Mouse (Mus musculus): ENCODE data around the gene Zbed6. TPM values are rescaled to one million over a fixed set of nuclear protein-coding genes. Genes with fewer than 3 reads are reported as not detected.

Zbed6 gene
- total RNA-seq, 2 experiments from 2014 or later, result 8.4 to 11.0 TPM

DNA sequence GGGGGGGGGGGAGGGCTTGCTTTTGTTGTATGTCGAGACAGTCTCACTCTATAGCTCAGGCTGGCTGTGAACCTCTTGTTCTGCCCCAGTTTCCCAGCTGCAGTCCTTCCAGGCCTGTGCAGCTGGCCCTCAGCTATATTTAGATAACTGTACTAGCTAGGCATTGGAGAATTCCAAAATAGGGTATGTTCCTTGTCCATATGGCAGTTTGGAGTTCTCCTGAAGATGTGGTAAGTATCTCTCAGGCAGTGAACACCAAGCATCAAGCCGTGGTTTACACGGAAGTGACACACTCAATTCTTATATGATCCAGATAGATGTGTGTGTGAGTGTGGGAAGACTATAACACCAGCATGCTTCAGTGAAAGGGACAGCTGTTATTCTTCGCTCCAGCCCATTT is 2.7 kb upstream of the Zbed6 start:
- no peak for DNase-seq (ENCODE audit: low spot score in 2 of 2)

DNA sequence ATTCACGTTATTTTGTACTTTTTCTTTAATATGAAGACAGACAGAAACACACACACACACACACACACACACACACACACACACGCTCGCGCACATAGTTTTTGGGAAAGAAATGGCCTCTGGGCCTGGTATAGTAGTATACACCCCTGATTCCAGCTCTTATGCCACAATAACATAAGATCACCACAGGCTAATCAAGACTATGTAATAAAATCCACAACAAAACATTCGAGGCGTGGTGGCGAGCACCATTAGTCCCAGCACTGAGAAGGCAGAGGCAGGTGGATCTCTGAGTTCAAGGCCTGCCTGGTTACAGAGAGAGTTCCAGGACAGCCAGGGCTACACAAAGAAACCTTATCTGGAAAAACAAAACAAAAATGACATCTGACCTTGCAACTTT is 2.3 kb upstream of the Zbed6 start:
- no peak for DNase-seq (ENCODE audit: low spot score in 2 of 2)

DNA sequence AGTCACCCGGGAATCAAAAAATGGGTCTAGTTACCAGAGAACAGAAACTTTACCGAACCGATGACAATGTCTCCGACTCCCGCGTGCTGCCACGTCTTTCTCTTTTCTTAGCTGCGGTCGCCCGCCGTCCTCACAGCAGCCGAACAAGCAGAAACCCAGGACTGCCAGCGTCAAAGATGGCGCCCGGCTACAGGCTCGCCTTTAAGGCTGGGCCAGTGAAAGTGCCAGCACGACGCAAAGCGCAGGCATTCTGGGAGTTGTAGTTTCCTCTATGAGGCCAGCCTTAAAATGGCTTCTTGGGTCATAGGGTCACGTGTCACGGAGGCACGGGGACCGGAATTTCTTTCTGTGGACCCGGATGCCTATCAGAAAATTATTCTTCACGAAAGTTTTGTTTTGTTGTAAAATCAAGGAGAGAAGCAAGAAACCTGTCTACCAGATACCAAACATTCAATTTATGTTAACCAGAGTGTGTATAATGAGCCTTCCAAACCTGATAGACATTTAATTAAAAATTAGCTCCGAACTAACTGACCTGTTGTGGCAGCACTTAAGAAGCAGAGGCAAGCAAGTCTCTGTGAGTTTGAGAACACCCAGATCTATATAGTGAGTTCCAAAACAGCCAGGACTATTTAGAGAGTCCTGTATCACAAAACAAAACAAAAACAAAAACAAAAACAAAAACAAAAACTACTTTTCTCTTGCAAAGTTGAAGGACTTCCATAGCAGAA is 683 bp upstream of the Zbed6 start, which contains the start of gene Gm38394:
Gene Gm38394, minus strand, starts transcription at position 116 of the 731 bp plus-strand sequence.
- peak; percentile 83 to 86 for DNase-seq (ENCODE audit: low spot score in 2 of 2)

DNA sequence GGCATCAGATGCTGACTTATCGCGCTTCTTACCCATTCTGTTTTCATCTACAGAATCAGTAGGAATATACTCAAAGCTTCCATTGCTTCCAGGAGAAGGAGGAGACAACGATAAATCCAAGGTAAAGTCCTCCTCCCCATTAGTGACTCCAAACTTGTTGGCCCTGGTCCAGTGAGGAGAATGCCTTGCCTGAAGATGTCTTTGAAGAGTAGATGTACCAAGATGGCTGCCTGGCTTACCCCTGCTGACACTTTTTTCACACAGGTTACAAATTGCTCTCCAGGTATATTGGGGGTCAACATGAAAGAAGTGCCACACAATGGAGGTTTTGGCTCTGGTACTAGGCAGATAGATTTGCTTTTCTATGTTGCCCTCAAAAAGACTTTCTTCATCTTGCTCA is 1.8 kb downstream of the Zbed6 start:
- DNase-seq (ENCODE audit: low spot score in 2 of 2), result no peak

DNA sequence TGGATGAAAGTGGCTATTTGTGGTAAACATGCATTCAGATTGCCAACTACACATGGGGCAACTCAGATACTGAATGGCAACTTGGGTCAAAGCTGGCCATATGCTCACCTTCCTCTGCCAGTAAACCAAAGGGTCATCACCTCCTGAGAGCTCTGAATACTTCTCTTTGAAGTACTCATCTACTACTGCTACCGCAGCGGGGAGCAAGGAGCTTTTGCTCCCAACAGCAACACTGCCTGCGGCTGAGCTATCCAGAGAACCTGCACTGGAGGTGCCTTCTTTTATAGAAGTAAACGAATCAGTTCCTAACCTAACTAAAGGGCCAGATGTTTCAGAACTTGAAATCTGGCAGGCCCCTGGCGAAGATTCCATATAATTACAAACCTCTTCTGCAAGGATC is 3.9 kb downstream of the Zbed6 start:
- DNase-seq (ENCODE audit: low spot score in 2 of 2), result no peak

DNA sequence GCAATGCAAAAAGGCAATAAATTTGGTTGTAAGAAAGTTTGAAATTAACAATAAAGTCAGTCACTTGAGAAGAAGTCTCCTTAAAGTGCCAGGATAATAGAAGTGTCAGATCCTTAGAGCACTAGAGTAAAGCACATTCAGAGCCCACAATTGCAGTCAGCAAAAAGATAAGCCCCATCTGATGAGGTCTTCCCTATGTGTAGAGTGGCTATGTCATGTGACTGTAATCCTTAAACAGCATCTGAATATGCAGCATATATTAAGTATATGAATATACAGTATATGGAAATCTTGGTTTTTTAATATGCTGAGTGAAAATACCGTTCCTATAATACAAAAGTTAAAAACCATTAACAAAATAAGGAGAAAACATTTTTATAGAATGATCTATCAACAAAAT is 7.7 kb downstream of the Zbed6 start:
- DNase-seq (ENCODE audit: low spot score in 2 of 2), result no peak

DNA sequence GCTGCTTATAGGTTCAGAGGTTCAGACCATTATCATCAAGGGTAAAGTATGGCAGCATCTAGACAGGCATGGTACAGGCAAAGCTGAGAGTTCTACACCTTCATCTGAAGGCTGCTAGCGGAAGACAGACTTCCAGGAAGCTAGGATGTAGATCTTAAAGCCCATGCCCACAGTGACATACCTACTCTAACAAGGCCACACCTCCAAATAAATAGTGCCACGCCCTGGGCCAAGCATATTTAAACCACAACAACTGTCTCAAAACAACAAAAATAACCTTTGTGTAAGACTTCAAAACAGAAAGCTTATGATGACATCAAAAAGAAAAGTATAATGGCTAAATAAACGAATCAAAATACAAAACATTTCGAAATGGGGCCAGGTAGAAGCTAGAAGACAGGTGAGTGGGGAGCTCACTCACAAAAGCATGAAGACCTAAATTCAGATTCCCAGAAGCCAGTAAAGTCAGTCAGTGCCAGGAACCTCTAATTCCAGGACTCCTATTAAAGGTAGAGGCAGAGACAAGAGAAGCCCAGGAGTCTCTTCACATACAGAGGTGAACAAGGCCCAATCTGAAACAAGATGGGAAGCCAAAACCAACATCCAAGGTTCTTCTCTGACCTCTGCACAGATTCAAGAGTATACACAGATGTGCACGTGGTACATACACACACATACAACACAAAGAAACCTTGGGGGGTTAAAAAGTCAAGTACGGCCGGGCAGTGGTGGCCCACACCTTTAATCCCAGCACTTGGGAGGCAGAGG is 10.2 kb downstream of the Zbed6 start:
- no peak for DNase-seq (ENCODE audit: low spot score in 2 of 2)

DNA sequence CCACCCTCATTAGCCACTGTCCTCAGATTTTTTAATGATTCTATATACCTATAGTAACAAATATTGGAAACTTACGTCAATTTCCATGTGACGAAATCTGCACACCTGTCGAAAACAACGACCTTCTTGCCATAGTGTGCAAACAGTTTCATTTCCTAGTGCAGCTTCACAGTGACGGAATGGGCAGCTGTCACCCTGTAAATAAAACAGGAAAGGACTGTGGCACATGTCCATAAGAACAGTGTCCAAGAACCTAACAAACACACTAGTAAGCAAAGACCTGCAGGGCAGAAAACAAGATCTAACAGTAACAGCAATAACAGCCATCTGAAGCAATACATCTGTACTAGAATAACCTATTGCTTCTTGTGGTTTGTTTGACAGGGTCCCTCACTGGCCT is 15.0 kb downstream of the Zbed6 start:
- no peak for DNase-seq (ENCODE audit: low spot score in 2 of 2)

DNA sequence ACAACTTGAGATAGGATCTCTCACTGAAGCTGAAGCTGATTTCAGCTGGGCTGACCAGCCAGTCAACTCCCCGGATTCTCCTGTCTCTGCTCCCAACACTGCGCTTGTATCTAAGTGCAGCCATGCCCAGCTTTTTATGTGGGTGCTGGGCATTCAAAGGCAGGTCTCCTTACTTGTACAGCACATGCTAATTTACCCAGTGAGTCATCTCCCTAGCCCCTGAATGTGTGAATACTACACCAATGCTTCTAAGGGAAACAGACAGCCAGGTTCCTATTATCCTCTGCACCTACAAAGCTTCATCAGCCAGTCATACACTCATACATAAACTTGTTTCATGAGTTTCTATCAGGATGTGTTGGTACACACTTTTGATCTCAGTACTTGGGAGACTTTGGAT is 19.5 kb downstream of the Zbed6 start:
- no peak for DNase-seq (ENCODE audit: low spot score in 2 of 2)

DNA sequence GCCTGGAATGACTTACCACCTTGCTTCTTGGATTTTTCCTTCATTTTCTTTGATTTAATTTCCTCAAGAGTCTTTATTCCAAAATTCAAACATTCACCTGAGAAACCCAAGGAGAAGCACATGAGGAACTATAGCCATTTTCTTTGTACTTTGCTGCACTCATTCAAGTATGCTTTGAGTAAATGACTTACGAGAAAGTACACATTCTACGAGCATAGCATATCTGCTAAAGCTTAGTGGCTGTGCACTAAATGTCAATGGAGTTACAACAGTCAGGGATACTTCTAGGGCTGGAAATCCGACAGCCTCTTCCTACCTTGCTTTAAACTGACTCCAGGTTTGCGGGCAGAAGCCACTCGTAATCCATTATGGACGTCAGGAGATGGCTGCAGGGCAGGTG is 22.2 kb downstream of the Zbed6 start:
- no peak for DNase-seq (ENCODE audit: low spot score in 2 of 2)

DNA sequence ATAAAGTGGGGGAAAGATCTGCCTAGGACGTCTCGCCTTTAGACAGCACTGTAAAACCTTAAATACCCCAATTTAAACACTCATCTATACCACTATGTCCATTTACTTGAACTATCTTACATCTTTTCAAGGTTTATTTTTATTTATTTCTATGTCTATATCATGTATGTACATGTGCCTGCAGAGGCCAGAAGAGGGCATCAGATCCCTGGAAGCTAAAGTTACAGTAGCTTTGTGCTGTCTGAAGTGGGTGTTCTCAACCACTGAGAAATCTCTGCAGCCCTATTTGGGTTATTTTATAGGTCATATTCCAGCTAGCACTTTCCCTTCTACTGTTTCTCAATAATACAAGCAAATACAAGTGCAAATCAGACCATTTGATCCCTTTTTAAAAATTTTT is 28.5 kb downstream of the Zbed6 start:
- no peak for DNase-seq (ENCODE audit: low spot score in 2 of 2)

DNA sequence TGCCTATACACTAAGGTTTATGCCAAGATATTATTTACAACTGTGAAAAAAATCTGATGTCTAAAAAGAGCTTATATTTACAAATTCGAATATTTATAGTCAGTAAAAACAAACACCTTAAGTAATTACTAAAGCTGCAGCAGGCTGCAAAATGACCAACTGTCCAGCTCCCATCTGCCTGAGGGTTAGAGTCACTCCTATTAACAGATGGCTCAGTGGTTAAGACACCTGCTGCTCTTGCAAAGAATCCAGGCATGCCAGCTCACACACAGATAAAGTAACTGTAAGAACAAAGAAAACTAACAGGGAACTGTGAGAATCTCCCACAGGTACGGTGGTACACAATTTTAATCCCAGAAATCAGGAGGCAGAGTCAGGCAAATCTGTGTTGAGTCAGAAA is 35.6 kb downstream of the Zbed6 start:
- no peak for DNase-seq (ENCODE audit: low spot score in 2 of 2)

DNA sequence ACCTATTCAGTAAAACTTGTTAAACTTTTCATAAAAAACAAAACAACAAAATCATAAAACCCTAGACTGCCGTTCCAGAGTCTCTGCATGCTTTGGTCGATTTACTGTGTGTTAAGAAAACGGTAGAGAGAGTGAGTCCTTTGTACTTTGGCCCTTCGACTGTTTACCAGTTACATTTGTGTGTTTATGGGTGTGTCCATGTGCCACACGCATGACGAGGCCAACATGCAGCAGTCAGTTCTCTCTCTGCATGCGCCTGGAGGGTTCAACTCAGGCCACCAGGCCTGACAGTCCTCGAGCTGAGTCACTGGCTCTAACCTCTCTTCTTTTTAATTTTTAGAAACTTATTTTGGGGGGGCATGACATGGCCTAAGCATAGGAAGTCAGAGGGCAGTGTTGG is 42.4 kb downstream of the Zbed6 start:
- DNase-seq (ENCODE audit: low spot score in 2 of 2), result no peak

DNA sequence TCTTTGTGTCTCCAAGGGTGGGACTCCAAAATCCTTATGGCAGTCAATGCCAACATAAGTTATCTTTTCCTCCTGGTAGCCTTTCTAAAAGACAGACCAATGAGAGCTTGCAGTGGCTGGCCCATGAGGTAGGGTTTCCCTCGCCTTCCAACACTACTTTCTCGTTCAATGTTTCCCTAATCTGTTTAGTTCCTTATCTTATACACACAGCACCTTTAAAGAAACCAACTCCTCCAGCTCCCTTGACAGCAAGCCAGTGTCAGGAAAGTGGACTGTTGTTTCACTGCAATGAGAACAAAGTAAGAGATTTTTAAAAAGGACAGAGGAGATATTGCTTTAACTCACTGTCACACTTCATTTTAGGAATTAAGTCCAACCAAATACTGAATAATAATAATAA is 42.8 kb downstream of the Zbed6 start:
- no peak for DNase-seq (ENCODE audit: low spot score in 2 of 2)

DNA sequence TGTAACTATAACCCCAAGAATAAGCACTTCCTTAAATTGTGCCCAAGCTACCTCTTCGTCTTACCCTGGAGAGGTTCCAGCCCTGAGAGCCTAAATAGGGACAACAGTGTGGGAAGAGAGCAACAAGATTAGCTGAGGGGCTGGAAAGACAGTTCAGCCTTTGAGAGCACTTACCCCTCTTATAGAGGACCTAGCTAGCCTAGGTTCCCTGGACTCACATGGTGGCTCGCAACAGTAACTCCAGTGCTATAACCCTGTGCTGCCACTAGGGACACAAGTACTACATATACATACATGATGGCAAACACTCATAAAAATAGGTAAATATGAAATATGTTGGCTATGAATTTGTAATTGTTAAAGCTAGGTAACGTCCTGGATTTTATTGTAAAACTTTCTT is 46.9 kb downstream of the Zbed6 start:
- no peak for DNase-seq (ENCODE audit: low spot score in 2 of 2)

DNA sequence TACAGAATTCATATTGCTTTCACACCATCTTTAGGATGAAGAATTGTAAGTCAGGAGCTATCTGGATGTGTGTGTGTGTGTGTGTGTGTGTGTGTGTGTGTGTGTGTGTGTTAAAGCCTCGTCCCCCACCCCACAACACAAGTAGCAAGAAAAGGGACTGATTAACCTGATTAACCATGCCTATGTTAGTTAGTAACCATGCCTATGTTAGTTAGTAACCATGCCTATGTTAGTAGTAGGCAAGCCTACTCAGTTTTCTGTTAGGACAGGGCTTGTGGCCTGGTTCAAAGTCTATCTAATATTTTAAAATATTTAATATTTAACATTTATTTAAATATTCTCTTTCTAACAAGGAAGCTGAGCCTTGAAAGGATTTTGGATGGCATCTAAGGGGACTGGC is 49.2 kb downstream of the Zbed6 start:
- DNase-seq (ENCODE audit: low spot score in 2 of 2), result no peak

DNA sequence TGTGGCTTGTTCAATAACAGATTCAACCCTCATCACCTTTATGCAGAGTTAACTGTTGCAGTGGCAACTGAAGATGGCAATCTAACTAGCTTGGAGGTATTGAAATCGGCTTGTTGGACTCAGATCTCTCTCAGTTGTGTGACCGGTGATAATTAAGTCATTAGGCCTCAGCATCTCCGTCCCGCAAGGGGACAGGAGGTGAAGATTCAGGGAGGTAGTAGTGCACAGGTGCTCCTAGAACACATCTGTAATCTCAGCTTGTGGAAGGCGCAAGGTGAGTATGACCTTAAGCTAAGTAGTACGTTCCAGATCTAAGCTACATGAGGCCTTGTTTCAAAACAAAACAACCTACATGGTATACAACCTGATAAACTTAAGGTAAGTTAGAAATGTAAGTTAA is 50.1 kb downstream of the Zbed6 start:
- no peak for DNase-seq (ENCODE audit: low spot score in 2 of 2)

DNA sequence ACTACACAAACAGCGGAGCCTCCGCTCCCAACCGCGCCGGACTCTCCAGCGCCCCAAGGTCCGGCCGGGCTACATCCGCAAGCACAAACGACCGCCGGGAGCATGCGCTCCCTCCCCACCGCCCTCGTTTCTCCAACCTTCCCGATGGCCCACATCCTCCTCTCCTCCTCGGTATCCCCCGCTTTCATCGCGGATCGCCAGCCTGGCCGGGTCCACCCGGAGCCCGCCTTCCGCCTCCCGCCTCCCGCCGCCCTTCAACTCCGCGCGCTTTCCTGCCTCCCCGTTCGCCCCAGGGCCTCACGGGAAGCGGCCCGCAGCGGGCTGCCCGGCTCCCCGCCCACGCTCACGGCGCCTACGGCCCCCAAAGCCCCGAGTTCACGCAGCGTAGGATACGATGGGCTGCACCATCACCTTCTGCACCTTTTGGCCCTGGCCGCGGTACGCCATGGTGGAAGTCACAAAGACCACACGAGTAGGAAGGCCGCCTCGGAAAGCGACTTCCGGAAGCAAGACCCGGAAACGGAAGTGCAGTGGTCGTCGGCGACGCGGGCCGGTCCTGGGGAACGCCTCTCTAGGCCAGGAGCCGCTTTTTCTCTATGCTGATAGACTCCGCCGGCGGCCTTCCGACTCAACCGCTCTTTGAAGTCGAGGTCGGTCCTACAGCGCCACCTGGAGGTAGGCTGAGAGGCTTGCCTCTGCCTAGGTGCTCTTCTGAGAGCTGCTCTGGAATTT is 50.7 kb downstream of the Zbed6 start, which contains the start of gene Snrpe:
Gene Snrpe, minus strand, starts transcription at position 521 of the 732 bp plus-strand sequence.
- peak; percentile 95 to 97 for DNase-seq (ENCODE audit: low spot score in 2 of 2)

Data from adrenal gland, adult 18-20 months (tissue).